Mouse (Mus musculus) adrenal gland, adult 8-10 months (tissue): ENCODE measurements at regions not wholly inside any gene's neighbourhood (a gene's known extent, or its start where the extent isn't known, plus 50 kb on each side); places are given as distances from the start of the nearest gene placed in this dataset.

Source experiments
- DNase-seq: peaks from one replicate; pipeline ENCODE4 v3.0.0; 2022
- microRNA-seq, 2 experiments: library from miRNA; unstranded; fragments of <30 nt; microRNA quantifications; one replicate each; pipeline ENCODE4 v1.2.0; 2022

DNA sequence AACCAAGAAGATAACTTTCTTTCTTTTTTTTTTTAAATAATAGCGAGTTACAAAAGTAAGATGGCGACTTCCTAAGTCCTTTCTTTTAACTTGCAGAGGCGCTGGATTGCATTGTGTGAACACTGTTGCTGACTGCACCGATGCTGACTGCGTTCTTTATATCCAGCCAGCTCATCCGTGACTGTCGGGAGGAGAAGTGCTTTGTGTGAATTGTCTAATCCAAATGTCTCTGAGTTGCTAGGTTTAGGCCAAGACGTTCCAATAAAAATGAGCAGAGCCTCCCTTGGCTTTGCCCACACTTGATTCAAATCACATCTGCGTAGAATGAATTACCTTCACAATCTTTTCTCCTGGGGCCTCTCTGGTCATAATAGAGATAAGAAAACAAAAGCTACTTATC, 156.0 kb upstream of the Slc24a2 start:
- DNase-seq, result no peak

DNA sequence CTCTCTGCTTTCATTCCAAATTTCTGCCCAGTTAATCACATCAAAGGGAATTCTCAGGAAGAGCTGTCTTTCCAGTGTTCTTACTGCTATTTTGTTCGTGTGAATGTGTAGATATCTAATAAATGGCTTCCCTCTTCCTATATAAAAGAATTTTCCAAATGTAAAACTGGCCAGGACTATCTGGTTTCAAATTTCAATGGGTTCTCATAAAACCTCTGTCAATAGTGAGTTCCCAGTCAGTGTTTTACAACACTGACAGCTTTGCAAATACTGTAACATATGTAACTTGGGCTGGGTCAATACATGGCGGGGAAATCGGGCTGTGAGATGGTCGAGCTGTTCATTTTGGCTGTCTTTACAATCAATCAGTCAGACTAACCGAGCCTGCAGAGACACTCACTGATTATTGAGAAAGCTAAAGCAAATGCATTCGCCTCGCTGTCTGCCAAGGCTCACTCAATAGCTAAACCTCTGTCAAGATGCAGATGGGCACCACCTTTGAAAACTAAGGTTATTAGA, 155.0 kb upstream of the Slc24a2 start:
- DNase-seq, result no peak

DNA sequence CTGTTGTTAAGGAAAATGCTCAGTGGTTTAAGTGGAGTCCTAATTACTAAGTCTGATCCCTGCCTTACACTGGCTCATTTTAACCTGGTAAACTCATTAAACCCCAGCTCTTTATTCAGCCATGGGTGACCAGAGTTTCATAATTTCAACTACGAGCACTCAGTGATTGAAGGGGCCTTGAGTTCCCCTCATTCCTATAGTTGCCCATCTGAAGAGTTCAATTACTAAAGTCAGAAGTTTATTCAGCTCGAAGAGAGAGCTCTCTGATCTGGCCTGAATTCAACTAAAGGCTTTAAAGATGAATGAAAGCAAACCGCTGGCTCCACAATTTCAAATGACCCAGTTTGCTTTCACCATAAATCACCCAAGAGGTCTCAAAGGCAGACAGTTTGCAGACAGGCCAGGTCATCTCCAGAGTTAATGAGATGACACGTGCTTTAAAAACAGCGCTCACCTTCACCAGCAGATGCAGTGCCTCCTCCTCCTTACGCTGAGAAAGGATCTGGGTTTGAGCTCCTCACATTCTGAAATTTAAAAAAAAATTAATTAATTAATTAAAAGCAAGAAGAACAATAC, 154.3 kb upstream of the Slc24a2 start:
- peak; percentile 20 for DNase-seq

DNA sequence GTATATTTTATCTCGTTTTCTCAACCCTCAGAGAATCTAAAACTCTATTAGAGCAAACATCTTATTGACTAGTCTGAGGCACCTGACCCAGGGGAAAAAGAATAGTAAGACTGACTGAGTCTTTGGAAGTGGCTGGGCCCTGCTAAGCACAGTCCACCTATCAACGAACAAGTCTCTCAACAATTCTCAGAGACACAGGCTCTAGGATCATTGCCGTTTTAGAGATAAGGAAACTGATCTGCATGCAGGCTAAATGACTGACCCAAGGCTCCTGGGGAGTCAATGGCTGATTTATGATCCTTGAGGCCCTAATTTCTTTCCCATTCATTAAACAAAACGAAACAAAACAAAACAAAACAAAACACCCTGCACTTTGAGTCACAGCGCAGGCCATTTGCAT, 150.4 kb upstream of the Slc24a2 start:
- DNase-seq, result no peak

DNA sequence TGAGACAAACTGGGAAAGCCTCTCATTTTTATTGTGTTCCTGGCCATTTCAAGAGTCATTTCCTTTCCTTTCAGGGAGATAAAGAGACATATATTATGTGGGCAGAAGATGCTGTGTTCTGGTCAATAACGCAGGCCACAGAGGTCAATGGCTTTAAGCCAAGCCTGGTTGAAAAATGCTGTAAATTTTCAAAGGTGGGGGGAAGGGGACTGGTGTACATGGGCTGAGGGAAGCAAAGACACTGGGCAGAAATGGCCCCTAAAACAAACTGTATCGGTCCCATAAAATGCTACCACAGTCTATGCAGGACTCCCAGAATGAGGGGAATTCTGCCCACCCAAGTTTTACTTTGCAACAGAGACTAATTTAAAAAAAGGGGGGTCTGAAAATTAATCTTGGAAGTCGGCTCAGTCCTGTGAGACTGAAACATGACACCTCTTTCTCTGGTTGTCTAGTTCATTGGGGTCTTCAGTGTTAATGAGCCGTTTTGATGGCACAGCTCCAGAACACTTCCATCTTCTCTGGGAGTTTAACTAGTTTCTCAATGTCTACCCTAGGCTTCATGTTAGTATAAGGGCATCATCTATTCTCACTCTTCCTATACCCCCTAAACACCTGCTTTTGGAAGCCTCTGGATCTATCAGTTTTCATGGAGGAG, 149.4 kb upstream of the Slc24a2 start:
- DNase-seq, result no peak

DNA sequence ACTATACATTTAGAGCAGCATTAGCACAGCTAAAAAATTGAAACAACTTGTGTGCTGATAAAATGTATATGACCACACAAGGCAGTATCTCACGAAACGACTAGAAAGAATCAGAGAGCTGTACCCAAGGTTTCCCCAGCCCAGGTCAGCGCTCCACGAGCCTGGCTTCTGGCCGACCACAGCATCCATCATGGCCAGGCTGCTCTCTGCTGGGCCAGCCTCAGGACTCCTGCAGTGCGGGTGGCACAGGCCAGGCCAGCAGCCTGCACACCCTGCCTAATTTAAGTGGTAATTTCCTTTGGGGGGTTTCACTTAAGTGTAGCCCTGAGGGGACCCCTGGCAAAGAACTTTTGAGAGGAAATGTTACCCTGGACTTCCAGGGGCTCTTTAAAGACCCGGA, 141.7 kb upstream of the Slc24a2 start:
- no peak for DNase-seq

DNA sequence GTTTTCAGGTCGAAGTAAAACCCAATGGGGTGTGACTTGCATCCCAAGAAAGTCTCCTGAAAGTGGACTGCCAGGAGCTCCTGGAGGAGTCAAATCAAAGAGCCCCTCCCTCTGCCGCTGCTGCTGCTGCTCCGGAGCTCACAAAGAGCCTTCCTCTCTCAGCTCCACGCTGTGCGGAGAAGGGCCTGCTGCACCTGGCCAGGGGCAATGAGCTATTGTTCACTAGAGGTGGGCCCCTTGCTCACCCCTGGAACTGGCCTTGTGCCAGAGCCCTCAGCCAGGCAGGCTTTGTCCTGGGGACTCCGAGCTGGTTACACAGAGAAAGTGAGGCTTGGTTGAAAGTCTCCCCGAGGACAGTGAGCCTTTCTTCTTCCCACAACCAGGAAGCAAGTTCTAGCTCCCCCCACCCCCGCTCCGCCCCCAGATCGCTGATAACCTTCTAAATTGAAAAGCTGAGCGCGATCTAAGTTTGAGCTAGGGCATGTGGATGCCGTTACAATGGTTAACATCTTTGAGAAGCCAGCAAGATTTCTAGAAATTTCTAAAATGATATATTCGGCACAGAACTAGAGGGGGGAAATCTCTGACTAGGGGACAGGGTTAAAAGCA, 139.5 kb upstream of the Slc24a2 start:
- DNase-seq, result no peak

DNA sequence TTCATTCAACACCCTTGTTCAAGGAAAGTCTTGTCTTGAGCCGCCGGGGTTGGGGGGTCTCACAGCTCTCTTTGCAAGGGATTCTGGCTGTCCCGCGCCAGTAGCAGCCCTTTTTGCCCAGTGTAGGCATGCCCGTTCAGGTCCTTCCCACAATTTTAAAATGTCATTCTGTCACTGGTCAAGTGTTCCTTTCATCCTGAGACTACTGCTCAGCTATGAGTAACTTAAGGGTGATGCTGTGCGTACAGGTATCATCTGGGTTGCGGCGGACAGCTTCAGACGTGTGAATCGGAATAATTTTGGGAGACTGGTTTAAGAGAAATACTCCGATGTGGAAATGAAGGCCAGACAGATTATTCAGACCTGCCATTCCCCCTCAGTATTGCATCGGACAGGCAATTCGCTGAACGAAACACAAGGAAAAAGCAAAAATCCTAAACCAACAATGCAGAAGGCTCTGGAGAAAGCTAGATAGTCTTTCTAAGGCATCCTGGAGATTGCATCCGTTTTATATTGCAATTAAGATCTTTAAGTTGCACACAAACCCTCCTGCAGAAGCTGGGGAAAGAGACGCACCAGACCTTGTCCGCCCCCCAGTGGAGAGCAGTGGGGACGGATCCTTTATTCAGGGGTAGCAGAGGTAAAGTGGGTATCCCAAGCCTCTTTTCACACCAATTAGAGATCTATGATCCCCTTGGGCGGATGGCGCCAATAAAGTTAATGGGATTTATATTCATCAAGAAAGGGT, 138.3 kb upstream of the Slc24a2 start:
- DNase-seq, result peak; percentile 18

DNA sequence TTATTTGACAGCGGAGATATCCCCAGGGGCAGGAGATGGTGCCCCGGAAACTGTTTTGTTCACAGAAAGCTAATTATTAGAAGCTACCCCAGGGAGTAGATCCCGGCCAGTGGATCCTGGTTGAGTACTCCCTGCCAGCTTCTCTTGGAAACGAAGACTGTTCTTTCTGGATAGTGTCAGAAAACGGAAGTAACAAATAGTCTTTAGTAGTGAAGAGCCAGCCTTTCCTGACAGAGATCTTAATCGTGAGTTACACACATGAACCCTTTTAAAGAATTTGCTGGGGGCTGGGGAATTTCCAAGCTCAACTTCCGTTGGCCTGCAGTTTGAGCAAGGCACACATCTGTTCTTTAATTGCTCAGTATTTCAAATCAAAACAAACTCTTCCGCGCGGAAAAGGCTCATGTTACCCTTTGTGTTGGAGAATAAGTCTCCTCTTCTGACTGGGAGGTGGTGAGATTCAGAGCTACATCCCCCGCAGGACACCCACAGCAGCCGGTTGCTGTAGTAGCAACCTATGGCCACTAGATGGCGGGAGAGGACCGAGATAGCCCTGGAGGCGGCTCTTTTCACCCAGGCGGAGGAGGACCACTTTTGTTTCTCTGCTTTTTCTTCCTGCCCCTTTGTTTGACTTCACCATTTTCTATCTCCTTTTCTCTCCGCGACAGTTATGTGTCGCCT, 137.6 kb upstream of the Slc24a2 start:
- peak; percentile 49 for DNase-seq

DNA sequence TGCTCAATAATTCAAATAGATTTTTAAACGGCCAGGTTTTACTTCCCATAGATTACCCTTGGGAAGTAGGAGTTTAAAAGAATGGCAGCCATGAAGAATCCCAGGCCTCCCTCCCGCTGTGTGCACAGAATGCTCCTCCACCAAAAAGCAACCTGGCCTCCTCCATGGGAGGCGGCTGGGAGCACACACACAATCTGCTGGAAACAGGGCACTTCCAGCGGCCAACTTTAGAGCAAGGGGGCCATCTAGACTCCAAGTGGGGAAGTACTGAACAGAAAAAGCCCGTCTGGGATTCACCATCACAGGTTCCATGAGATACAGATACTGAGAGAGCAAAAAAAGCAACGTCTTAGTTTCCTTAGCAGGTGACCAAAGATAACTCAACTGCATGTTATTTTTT, 131.9 kb upstream of the Slc24a2 start:
- no peak for DNase-seq

DNA sequence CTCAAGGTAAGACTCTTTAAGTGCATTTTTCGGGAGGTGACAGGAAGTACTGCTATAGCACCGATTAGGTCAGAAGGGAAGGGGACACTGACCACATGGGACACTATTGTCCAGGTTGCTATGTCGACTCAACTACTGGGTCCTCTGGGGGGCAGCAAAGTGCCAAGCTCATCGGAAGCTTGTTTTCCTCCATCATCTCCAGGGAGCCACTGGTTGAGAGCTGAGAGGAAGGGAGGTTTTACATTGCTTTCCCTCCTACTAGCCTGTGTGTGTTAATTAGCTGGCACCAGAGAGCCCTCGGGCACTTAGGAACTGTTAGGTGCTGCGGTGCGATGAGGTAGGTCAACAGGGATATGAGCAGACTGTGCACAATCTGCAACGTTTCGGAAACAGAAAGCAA, 129.2 kb upstream of the Slc24a2 start:
- no peak for DNase-seq

DNA sequence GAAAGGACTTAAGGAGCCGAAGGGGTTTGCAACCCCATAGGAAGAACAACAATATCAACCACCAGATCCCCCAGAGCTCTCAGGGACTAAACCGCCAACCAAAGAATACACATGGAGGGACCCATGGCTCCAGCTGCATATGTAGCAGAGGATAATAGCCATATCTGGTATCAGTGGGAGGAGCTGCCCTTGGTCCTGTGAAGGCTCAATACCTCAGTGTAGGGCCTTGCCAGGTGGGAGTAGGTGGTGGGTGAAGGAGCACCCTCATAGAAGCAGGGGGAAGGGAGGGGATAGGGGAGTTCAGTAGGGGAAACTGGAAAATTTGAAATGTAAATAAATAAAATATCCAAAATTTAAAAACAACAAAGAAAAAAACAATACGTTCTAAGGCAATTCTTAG, 128.7 kb upstream of the Slc24a2 start:
- no peak for DNase-seq

DNA sequence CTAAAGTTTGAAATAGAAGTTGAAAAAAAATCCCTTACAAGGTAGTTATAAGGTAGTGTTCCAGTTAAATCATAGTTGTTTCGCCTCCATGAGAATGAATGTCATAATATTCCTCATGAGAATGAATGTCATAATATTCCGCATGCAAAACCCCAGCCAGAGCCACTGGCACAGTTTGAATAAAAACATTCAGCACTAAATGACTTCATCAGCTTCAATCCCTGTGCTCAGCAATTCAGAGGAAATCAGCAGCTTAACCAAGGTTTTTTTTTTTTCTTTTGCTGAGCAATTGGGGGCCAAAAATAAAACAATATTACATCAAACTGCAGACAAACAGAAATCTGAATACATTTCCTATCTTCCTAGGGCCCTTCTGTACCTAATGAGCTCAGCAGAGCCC, 102.7 kb upstream of the Slc24a2 start:
- DNase-seq, result no peak

DNA sequence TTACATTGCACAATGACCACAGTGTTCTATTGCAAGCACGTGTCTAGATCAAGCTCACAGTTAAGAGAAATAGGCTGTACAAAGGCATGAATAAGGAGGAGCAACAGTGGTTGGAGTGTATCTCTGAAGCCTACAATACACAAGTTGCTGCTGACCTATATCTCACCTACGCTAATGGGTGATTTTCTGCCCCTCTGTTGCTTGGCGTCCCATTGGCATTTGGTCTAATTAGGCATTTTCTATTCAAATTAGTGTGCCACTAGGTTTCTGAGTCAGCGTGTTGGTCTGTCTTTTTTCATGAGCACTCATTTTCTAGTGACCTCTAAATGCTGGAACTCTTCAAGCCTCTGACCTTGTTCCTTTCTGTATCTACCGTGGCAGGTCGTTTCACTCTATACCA, 98.9 kb upstream of the Slc24a2 start:
- DNase-seq, result no peak

DNA sequence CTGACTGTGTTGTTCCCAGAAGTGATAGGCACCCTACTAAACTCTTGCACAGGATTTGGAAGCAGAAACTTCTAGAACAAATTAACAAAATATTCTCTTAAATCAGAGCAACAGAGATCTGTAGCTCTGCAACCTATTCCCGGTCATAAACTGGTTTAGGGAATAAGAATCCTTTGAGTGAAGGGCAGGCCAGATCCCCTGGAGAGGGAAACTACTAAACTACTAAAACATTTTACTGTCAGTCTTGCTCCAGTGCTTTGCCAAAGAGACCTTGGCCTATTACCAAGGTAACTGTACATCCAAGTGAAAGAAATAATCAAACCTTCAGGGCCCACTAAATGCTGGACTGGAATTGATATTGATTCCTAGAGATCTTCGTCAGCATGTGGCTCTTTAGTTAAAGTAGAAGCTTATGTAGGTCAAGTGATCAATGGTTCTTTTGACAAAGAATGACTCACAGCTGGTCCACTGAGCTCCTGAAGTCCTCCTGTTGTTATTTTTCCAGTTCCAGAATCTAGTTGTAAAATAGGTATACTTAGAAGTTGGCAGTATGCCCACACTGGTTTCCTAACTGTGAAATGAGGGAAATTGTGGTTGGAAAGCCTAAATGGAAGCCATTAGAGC, 91.6 kb upstream of the Slc24a2 start:
- no peak for DNase-seq

DNA sequence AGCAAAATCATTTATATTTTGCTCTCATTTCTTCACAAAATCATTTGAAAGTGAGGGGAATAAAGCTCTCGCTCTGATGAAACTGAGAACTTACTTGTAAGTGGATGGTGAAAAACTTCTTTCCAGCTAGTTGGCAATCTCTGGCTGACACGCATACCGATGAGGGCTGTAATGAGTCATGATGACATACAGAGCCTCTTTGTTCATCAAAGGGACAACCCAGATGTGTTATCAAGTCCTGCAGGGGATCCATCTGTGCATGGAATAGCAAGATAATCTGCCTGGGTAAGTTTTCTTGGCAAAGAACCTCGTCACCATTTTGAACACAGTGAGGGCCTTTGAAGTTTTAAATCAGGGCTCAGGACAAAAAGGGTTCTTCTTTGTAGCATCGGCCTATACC, 67.9 kb upstream of the Slc24a2 start:
- no peak for DNase-seq

DNA sequence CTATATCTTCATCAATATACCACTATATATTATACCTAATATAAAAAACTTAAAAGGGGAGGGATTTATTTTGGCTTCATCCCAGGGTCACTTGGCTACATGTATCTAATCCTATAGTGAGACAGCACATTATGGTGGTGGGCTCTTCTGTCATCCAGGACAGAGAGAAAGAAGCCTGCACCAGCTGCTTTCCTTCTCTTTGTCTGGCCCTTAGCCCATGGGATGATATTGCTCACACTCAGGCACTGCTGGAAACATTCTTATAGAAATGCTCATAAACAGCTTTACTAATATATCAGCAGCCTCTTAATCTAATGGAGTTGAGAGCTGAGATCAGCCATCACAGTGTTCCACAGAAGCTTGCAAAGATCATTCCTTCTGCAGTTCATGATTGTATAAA, 64.3 kb upstream of the Slc24a2 start:
- DNase-seq, result no peak

Small RNA genes in the stretch of these regions (microRNA-seq; reads per million reads assigned to microRNA genes)
- gene Gm23154, result 0 reads per million in 2 experiments
